In genomic region chr4:148218238-148218637, GRCm38 (mm10) we compare ENCODE assay signal across 18 mouse cellular contexts. TPM values are rescaled to one million over a fixed set of nuclear protein-coding genes. Genes with fewer than 3 reads are reported as not detected.
A peak's percentile ranks its signal among the peaks of the same experiment; 100 is the strongest.
DNase-seq lines count a peak whose midpoint lies in the region; ATAC-seq and TF ChIP-seq lines count a peak whose summit lies in the region.
"Had no signal": no experiment of that assay in that cellular context is flagged by ENCODE, and none has a peak within 500 bp of the region (broad histone marks: within the 10 kb centered on the region; RNA-seq: fewer than 3 reads in every experiment).

No protein-coding gene starts in this region.

- H3K9me3 ChIP-seq in limb, embryonic 11.5 days (ENCODE audit: control insufficient read depth, low read length): no peaks in the 10 kb centered on the region
- H3K9me3 ChIP-seq in limb, embryonic 10.5 days (replicated peaks): no peaks in the 10 kb centered on the region
- H3K9me3 ChIP-seq in hindbrain, postnatal 0 days (ENCODE audit: low read length): no peaks in the 10 kb centered on the region
- H3K9me3 ChIP-seq: forebrain, embryonic 15.5 days had no signal

- H3K4me1 ChIP-seq in limb, embryonic 11.5 days (ENCODE audit: control insufficient read depth, insufficient read depth, low read length): 0 out of 2 replicates have a peak, but pooled peaks cover 3% of the 10 kb centered on the region
- H3K4me1 ChIP-seq in limb, embryonic 10.5 days: peaks cover 25% of the 10 kb centered on the region
- H3K4me1 ChIP-seq in hindbrain, postnatal 0 days (ENCODE audit: insufficient read depth, low read length): peaks cover 12% of the 10 kb centered on the region; the same call in 1 of the 2 replicates

- no peak for DNase-seq in frontal cortex, postnatal 14 days (ENCODE audit: low spot score in 2 of 2)
- peak; percentile 46 for DNase-seq in limb, embryonic 11.5 days (ENCODE audit: low spot score)
- DNase-seq in limb, embryonic 10.5 days (ENCODE audit: low spot score): no peak
- peak; percentile 29 for DNase-seq in brain, adult 2 months (ENCODE audit: low read depth, low spot score)
- peak; percentile 36 for DNase-seq in hindbrain, postnatal 0 days (ENCODE audit: low spot score)
- no peak for DNase-seq in ovary, postnatal 10 days (ENCODE audit: low spot score)
- DNase-seq: adrenal gland, adult 8-10 months; cerebellum, adult 18-20 months; cerebellum, postnatal 36 days; gastrocnemius, postnatal 14 days; heart, postnatal 10 days; lung, adult 2 months; thymus, adult 18-20 months had no signal

- no peaks in the 10 kb centered on the region for H3K36me3 ChIP-seq in limb, embryonic 11.5 days (ENCODE audit: control insufficient read depth, insufficient read depth, low read length)
- no peaks in the 10 kb centered on the region for H3K36me3 ChIP-seq in limb, embryonic 10.5 days
- H3K36me3 ChIP-seq in hindbrain, postnatal 0 days (ENCODE audit: insufficient read depth, low read length): no peaks in the 10 kb centered on the region
- H3K36me3 ChIP-seq: forebrain, embryonic 15.5 days had no signal

- no peak overlapping the region for H3K4me3 ChIP-seq in limb, embryonic 11.5 days (ENCODE audit: low read depth, low read length)
- H3K4me3 ChIP-seq in limb, embryonic 10.5 days: no peak overlapping the region
- H3K4me3 ChIP-seq in hindbrain, postnatal 0 days (ENCODE audit: low read length): no peak overlapping the region
- H3K4me3 ChIP-seq: forebrain, embryonic 15.5 days had no signal

- ATAC-seq in frontal cortex, adult (ENCODE audit: low TSS enrichment): peak; percentile 33
- 0 out of 2 replicates have a peak, but pooled peaks have one; percentile 13 for ATAC-seq in limb, embryonic 11.5 days (ENCODE audit: insufficient number of reproducible peaks, low FRiP score, low TSS enrichment, low read depth)
- ATAC-seq in hindbrain, postnatal 0 days: no peak
- no peak for ATAC-seq in activated CD4-positive, CD25-positive, alpha-beta regulatory T cell, adult 4 months
- ATAC-seq: forebrain, embryonic 15.5 days had no signal

- no peak overlapping the region for H3K9ac ChIP-seq in limb, embryonic 11.5 days (ENCODE audit: low read length)
- no peak overlapping the region for H3K9ac ChIP-seq in hindbrain, postnatal 0 days (replicated peaks; ENCODE audit: low read length)
- H3K9ac ChIP-seq: forebrain, embryonic 15.5 days had no signal

- peaks cover 28% of the 10 kb centered on the region for H3K27me3 ChIP-seq in limb, embryonic 11.5 days (ENCODE audit: control insufficient read depth, insufficient read depth, low read length)
- peaks cover 88% of the 10 kb centered on the region for H3K27me3 ChIP-seq in limb, embryonic 10.5 days (ENCODE audit: low read depth, poor library complexity, severe bottlenecking)
- no peaks in the 10 kb centered on the region for H3K27me3 ChIP-seq in hindbrain, postnatal 0 days (ENCODE audit: insufficient read depth, low read length)

- no peak overlapping the region for H3K4me2 ChIP-seq in limb, embryonic 11.5 days (ENCODE audit: low read depth, severe bottlenecking)
- H3K4me2 ChIP-seq in hindbrain, postnatal 0 days (ENCODE audit: low read depth, low read length): no peak overlapping the region
- H3K4me2 ChIP-seq: forebrain, embryonic 15.5 days; liver, embryonic 11.5 days had no signal

- no peak for TF ChIP-seq CTCF in hindbrain, postnatal 0 days (IDR thresholded peaks at IDR 0.05; ENCODE audit: low read depth)

- 6% methylated on average over 10 of the region's 10 CpGs for WGBS in limb, embryonic 11.5 days
- WGBS in limb, embryonic 10.5 days: 9% methylated on average over 10 of the region's 10 CpGs
- WGBS in hindbrain, postnatal 0 days: 24% methylated on average over 10 of the region's 10 CpGs

- no peak overlapping the region for H3K27ac ChIP-seq in limb, embryonic 11.5 days (replicated peaks; ENCODE audit: low read depth, low read length)
- H3K27ac ChIP-seq in limb, embryonic 10.5 days: no peak overlapping the region
- H3K27ac ChIP-seq in hindbrain, postnatal 0 days: no peak overlapping the region
- H3K27ac ChIP-seq: forebrain, embryonic 15.5 days; macrophage had no signal

RNA-seq across cellular contexts. Expression of gene Fbxo2, which starts 57.8 kb away (rescaled TPM):
- polyA plus RNA-seq in limb, embryonic 11.5 days (2014; fragmentation: Nextera tagmentation; extraction: Ambion mirVana): 0.58 and 1.0 TPM in 2 replicates
- 0.49 and 0.65 TPM in 2 replicates for polyA plus RNA-seq in limb, embryonic 10.5 days (2016; fragmentation: Nextera tagmentation; extraction: Ambion mirVana)
- total RNA-seq in hindbrain, postnatal 0 days (2014; rRNA removed): 25.5 and 39.8 TPM in 2 replicates
- polyA plus RNA-seq in hindbrain, postnatal 0 days (2015; fragmentation: Nextera tagmentation; extraction: Ambion mirVana): 45.6 and 49.9 TPM in 2 replicates
- not detected for polyA plus RNA-seq in activated CD4-positive, CD25-positive, alpha-beta regulatory T cell, adult 4 months (2017; shearing (Covaris generic))
- total RNA-seq: gastrocnemius, postnatal 14 days; heart, postnatal 10 days had no signal
- polyA plus RNA-seq: macrophage had no signal

RNA-seq across cellular contexts. Expression of gene Fbxo44, which starts 58.0 kb away (rescaled TPM):
- polyA plus RNA-seq in limb, embryonic 11.5 days (2014; fragmentation: Nextera tagmentation; extraction: Ambion mirVana): 10.4 and 12.2 TPM in 2 replicates
- polyA plus RNA-seq in limb, embryonic 10.5 days (2016; fragmentation: Nextera tagmentation; extraction: Ambion mirVana): 4.4 and 9.7 TPM in 2 replicates
- 199 and 200 TPM in 2 replicates for total RNA-seq in hindbrain, postnatal 0 days (2014; rRNA removed)
- polyA plus RNA-seq in hindbrain, postnatal 0 days (2015; fragmentation: Nextera tagmentation; extraction: Ambion mirVana): 118 and 122 TPM in 2 replicates
- polyA plus RNA-seq in activated CD4-positive, CD25-positive, alpha-beta regulatory T cell, adult 4 months (2017; shearing (Covaris generic)): 1 to 10 TPM in 1 of 2 experiments, under 1 TPM in 1; 0.29 to 6.2 TPM

Comparison
In these comparisons a context has a peak if more than half of its experiments do, and no peak if none do; other contexts are left out.
1. DNase-seq: peak in limb, embryonic 11.5 days (single experiment), brain, adult 2 months (single experiment) and hindbrain, postnatal 0 days (single experiment); none in frontal cortex, postnatal 14 days (0 of 2), limb, embryonic 10.5 days (single experiment) and ovary, postnatal 10 days (single experiment).
2. ATAC-seq: peak in frontal cortex, adult (single experiment) and limb, embryonic 11.5 days (single experiment); none in hindbrain, postnatal 0 days (single experiment) and activated CD4-positive, CD25-positive, alpha-beta regulatory T cell, adult 4 months (single experiment).
3. RNA of gene Fbxo2, which starts 57.8 kb away (polyA plus RNA-seq): 45.6 to 49.9 TPM in hindbrain, postnatal 0 days; 0.58 to 1.0 TPM in limb, embryonic 11.5 days, 0.49 to 0.65 TPM in limb, embryonic 10.5 days and not detected in activated CD4-positive, CD25-positive, alpha-beta regulatory T cell, adult 4 months; every median in the first group is over 10 times any median in the second.